Mouse (Mus musculus): ENCODE data around the gene Tlcd2.

Gene Tlcd2

GRCm38 (mm10) chr11:75467512-75468215, 6.1 kb downstream of the Tlcd2 start:
- DNase-seq: peak; percentile 61

- DNase-seq: no peak
Measured at GRCm38 (mm10) chr11:75468410-75468809, 6.9 kb downstream of the Tlcd2 start.

GRCm38 (mm10) chr11:75469261-75469660, 7.7 kb downstream of the Tlcd2 start:
- peak; percentile 6 for DNase-seq

- no peak for DNase-seq
Measured at GRCm38 (mm10) chr11:75470675-75471074, 9.2 kb downstream of the Tlcd2 start.

- no peak for DNase-seq
Measured at GRCm38 (mm10) chr11:75472469-75473081, 11.1 kb downstream of the Tlcd2 start.

- DNase-seq: no peak
Measured at GRCm38 (mm10) chr11:75473376-75473775, 11.9 kb downstream of the Tlcd2 start.

- no peak for DNase-seq
Measured at GRCm38 (mm10) chr11:75486192-75486591, 24.7 kb downstream of the Tlcd2 start.

- DNase-seq: peak; percentile 98
Measured at GRCm38 (mm10) chr11:75486601-75487285, 25.2 kb downstream of the Tlcd2 start, which contains the start of gene Prpf8. Gene Prpf8 (plus strand): TSS chr11:75486816.

- no peak for DNase-seq
Measured at GRCm38 (mm10) chr11:75487496-75487895, 26.0 kb downstream of the Tlcd2 start.

GRCm38 (mm10) chr11:75494296-75495049, 33.0 kb downstream of the Tlcd2 start:
- DNase-seq: no peak

GRCm38 (mm10) chr11:75498126-75498525, 36.6 kb downstream of the Tlcd2 start:
- DNase-seq: no peak

- DNase-seq: no peak
Measured at GRCm38 (mm10) chr11:75508162-75508561, 46.6 kb downstream of the Tlcd2 start.

- DNase-seq: peak; percentile 29
Measured at GRCm38 (mm10) chr11:75508904-75509303, 47.4 kb downstream of the Tlcd2 start.

GRCm38 (mm10) chr11:75509741-75510626, 48.5 kb downstream of the Tlcd2 start, which contains the start of gene Rilp:
Gene Rilp (plus strand): TSS chr11:75510094.
- DNase-seq: peak; percentile 89

- peak; percentile 96 for DNase-seq
Measured at GRCm38 (mm10) chr11:75510627-75510993, 49.1 kb downstream of the Tlcd2 start.

GRCm38 (mm10) chr11:75511213-75511612, 49.7 kb downstream of the Tlcd2 start:
- DNase-seq: peak; percentile 38

GRCm38 (mm10) chr11:75512301-75513018, 50.9 kb downstream of the Tlcd2 start:
- DNase-seq: no peak

GRCm38 (mm10) chr11:75513336-75513735, 51.8 kb downstream of the Tlcd2 start, which contains the start of gene Scarf1:
Gene Scarf1 (plus strand): TSS chr11:75513540.
- peak; percentile 66 for DNase-seq

GRCm38 (mm10) chr11:75515186-75515585, 53.7 kb downstream of the Tlcd2 start:
- no peak for DNase-seq

GRCm38 (mm10) chr11:75519834-75520633, 58.5 kb downstream of the Tlcd2 start:
- DNase-seq: no peak
